Mouse (Mus musculus) hindbrain, postnatal 0 days (tissue): ENCODE measurements around the gene Clhc1. TPM values are rescaled to one million over a fixed set of nuclear protein-coding genes. Genes with fewer than 3 reads are reported as not detected.
"Not testable (repeated sequence)": the region's sequence is repeated elsewhere in the genome, so short reads cannot be mapped to it uniquely, and the experiment has no call there.

Experiments used
- ATAC-seq: fragments of 200-750 bp; cut with Nextera tagmentation; 2 replicates; pipeline ENCODE4 v1.8.0; 2017; ENCODE audit warnings: mild to moderate bottlenecking, moderate TSS enrichment, moderate library complexity
- DNase-seq: peaks from one replicate; pipeline ENCODE4 v3.0.0-alpha.2; 2015; ENCODE audit warnings: low spot score
- H3K27ac ChIP-seq: fragments of 300-500 bp; sonication (generic); 2 replicates; pipeline ENCODE4 v1.5.1; 2014; ENCODE audit warnings: mild to moderate bottlenecking
- H3K27me3 ChIP-seq: fragments of 300-500 bp; sonication (generic); 2 replicates; pipeline ENCODE4 v1.6.1; 2014; ENCODE audit warnings: low read length, mixed read lengths; ENCODE audit not compliant: insufficient read depth
- H3K36me3 ChIP-seq: fragments of 300-500 bp; sonication (generic); 2 replicates; pipeline ENCODE4 v1.6.1; 2014; ENCODE audit warnings: low read length, mixed read lengths; ENCODE audit not compliant: insufficient read depth
- H3K4me1 ChIP-seq: fragments of 300-500 bp; sonication (generic); 2 replicates; pipeline ENCODE4 v1.6.1; 2014; ENCODE audit warnings: antibody characterized with exemption, low read length, mixed read lengths; ENCODE audit not compliant: insufficient read depth
- H3K4me2 ChIP-seq: fragments of 300-500 bp; sonication (generic); 2 replicates; pipeline ENCODE4 v1.6.1; 2014; ENCODE audit warnings: low read depth, mild to moderate bottlenecking, low read length, moderate library complexity, mixed read lengths
- H3K4me3 ChIP-seq: fragments of 300-500 bp; sonication (generic); 2 replicates; pipeline ENCODE4 v1.5.1; 2014; ENCODE audit warnings: low read length
- H3K9ac ChIP-seq: fragments of 300-500 bp; sonication (generic); replicated peaks from 2 replicates; pipeline ENCODE4 v1.6.1; 2014; ENCODE audit warnings: mild to moderate bottlenecking, low read length, moderate library complexity, mixed read lengths
- H3K9me3 ChIP-seq: fragments of 300-500 bp; sonication (generic); 2 replicates; pipeline ENCODE4 v1.6.1; 2016; ENCODE audit warnings: low read length, mixed read lengths
- CTCF ChIP-seq: IDR thresholded peaks from 2 replicates; pipeline ENCODE4 v1.5.1; 2016; ENCODE audit warnings: antibody characterized with exemption, control low read depth, low read depth
- WGBS: fragments of 180-500 bp; shearing (Covaris S2); extraction: QIAGEN DNeasy Blood & Tissue Kit; methylation state at CpG from one replicate; pipeline ENCODE4 v1.1.7; 2014; 5-methylcytosine and 5-hydroxymethylcytosine counted together
- polyA plus RNA-seq: library from polyadenylated mRNA; unstranded; fragments of >200 nt; fragmentation: Nextera tagmentation; extraction: Ambion mirVana; gene quantifications from 2 replicates; pipeline ENCODE4 v1.2.1, GENCODE M21; 2015
- total RNA-seq: library from RNA; depleted of rRNA; stranded (reverse); fragments of >200 nt; gene quantifications from 2 replicates; pipeline ENCODE4 v1.2.3, GENCODE M21; 2014

The Clhc1 gene
- total and polyA plus RNA-seq, 2 experiments from 2014 or later, result 0.16 TPM; not detected in 1

DNA sequence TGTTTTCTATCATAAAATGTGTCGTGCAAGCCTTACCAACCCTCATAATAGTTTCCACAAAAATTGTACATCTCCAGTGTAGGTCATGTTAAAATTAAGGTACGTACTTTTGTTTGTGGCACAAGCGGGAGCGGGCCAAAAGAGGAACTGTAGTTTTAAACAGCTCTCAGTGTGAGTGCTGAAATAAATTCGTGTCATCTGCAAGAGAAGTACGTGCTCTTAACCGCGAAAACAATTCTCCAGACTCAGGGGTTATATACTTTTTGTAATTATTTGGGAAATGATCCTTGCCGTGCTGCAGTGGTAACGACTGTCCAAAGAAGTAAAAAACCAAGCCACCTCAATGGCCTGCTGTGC lies 33.4 kb upstream of the Clhc1 start:
- Histone ChIP-seq H3K27me3 (no peaks in the 10 kb centered on the region), H3K27ac (peak overlapping the region; percentile 70; the same call in 1 of the 2 replicates), H3K4me2 (peak overlapping the region; percentile 63), H3K9me3 (no peaks in the 10 kb centered on the region), H3K36me3 (peaks cover 10% of the 10 kb centered on the region; the same call in 1 of the 2 replicates), H3K4me1 (no peaks in the 10 kb centered on the region), H3K9ac (peak overlapping the region; percentile 65), H3K4me3 (peak overlapping the region; percentile 50)
- DNase-seq (peak; percentile 10), ATAC-seq (no peak)
- 29% methylated on average over 10 of the region's 10 CpGs for WGBS
- TF ChIP-seq CTCF, result no peak

DNA sequence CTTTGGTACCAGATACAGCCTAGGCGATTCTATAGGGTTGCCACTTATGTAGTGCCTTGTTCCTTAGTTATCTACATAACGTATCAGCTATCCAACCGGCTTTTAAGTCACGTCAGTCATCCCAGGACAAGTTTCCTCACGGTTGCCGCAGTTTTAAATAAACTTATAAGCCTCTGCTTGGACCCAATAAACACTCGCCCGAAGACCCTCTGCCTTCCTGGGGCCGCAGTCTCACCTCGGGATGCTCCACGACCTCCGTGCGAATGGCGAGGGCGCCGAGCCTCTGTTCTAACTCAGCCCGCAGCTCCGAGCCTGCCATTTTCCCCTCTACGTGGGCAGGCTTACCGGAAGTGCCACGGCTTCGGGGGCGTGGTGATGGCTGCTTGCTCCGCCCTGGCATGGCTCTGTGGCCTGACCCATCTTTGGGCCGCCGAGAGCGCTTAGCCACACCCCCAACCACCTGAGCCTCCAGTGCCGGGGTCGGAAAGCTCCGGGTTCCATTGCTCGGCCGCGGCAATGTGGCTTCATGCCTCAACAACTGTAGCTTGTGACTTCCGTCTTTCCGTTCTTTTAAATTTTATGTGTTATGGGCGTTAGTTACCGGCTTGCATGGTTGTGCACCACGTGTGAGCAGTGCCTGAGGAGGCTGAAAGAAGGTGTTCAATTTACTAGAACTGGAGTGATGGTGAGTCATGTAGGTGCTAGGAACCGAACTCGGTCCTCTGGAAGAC lies 32.9 kb upstream of the Clhc1 start, which contains the start of gene Prorsd1:
Prorsd1 (minus strand) TSS at position 352 of the 731 bp plus-strand sequence.
- H3K9me3 ChIP-seq, result no peaks in the 10 kb centered on the region
- H3K36me3 ChIP-seq, result peaks cover 10% of the 10 kb centered on the region; the same call in 1 of the 2 replicates
- DNase-seq (peak; percentile 93), ATAC-seq (peak; percentile 99)
- no peaks in the 10 kb centered on the region for H3K27me3 ChIP-seq
- H3K4me1 ChIP-seq, result no peaks in the 10 kb centered on the region
- peak within 1 kb of the TSS; percentile 50 for H3K4me3 ChIP-seq
- H3K9ac ChIP-seq, result peak within 1 kb of the TSS; percentile 65
- no peak for TF ChIP-seq CTCF
- peak within 1 kb of the TSS; percentile 63 for H3K4me2 ChIP-seq
- H3K27ac ChIP-seq, result peak within 1 kb of the TSS; percentile 70
- WGBS, result 3% methylated on average over 40 of the region's 40 CpGs

- TF ChIP-seq CTCF, result peak; percentile 41; the same call in 1 of the 2 replicates
- H3K27ac ChIP-seq, result peak within 1 kb of the TSS; percentile 93
- peak; percentile 99 for ATAC-seq
- H3K9ac ChIP-seq, result peak within 1 kb of the TSS; percentile 76
- DNase-seq, result peak; percentile 93
- 3% methylated on average over 47 of the region's 47 CpGs for WGBS
- H3K4me3 ChIP-seq, result peak within 1 kb of the TSS; percentile 72
- H3K27me3 ChIP-seq, result no peaks in the 10 kb centered on the region
- no peaks in the 10 kb centered on the region for H3K9me3 ChIP-seq
- H3K4me1 ChIP-seq, result no peaks in the 10 kb centered on the region; the same call in 1 of the 2 replicates
- peak within 1 kb of the TSS; percentile 78 for H3K4me2 ChIP-seq
- no peaks in the 10 kb centered on the region; the same call in 1 of the 2 replicates for H3K36me3 ChIP-seq
These were observed 21.6 kb upstream of the Clhc1 start, which contains the start of gene Mtif2 for GRCm38 (mm10) chr11:29525988-29526794. Mtif2 (plus strand) TSS chr11:29526408.

- H3K27me3 ChIP-seq, result no peaks in the 10 kb centered on the region
- ATAC-seq (no peak), DNase-seq (no peak)
- no peak overlapping the region for H3K9ac ChIP-seq
- H3K36me3 ChIP-seq, result peaks cover 43% of the 10 kb centered on the region
- H3K4me1 ChIP-seq, result no peaks in the 10 kb centered on the region
- H3K27ac ChIP-seq, result no peak overlapping the region
- no peak overlapping the region for H3K4me2 ChIP-seq
- H3K9me3 ChIP-seq, result no peaks in the 10 kb centered on the region
- H3K4me3 ChIP-seq, result no peak overlapping the region
- 95% methylated on average over 1 of the region's 1 CpGs for WGBS
- no peak for TF ChIP-seq CTCF
These were observed 9.5 kb upstream of the Clhc1 start for GRCm38 (mm10) chr11:29538201-29538600.

GRCm38 (mm10) chr11:29544225-29544945 lies 3.4 kb upstream of the Clhc1 start:
- Histone ChIP-seq H3K27me3 (no peaks in the 10 kb centered on the region), H3K27ac (no peak overlapping the region), H3K36me3 (peaks cover 34% of the 10 kb centered on the region), H3K9me3 (no peaks in the 10 kb centered on the region), H3K4me2 (no peak overlapping the region), H3K4me1 (peaks cover 6% of the 10 kb centered on the region; the same call in 1 of the 2 replicates), H3K9ac (no peak overlapping the region), H3K4me3 (no peak overlapping the region)
- TF ChIP-seq CTCF, result no peak
- ATAC-seq (no peak), DNase-seq (no peak)
- WGBS, result 89% methylated on average over 3 of the region's 3 CpGs

GRCm38 (mm10) chr11:29545150-29545752 lies 2.5 kb upstream of the Clhc1 start:
- not testable (repeated sequence) for H3K4me3 ChIP-seq, H3K27ac ChIP-seq, H3K4me1 ChIP-seq, ATAC-seq, DNase-seq, H3K27me3 ChIP-seq, H3K9ac ChIP-seq, H3K4me2 ChIP-seq, H3K9me3 ChIP-seq
- WGBS, result 86% methylated on average over 4 of the region's 4 CpGs
- H3K36me3 ChIP-seq, result peaks cover 34% of the 10 kb centered on the region

GRCm38 (mm10) chr11:29546297-29546696 lies 1.5 kb upstream of the Clhc1 start:
- H3K27me3 ChIP-seq, H3K4me1 ChIP-seq, DNase-seq, H3K27ac ChIP-seq, ATAC-seq, H3K9me3 ChIP-seq: not testable (repeated sequence)
- Histone ChIP-seq H3K9ac (peak overlapping the region; percentile 84; the same call in 1 of the 2 replicates), H3K4me2 (peak overlapping the region; percentile 80), H3K36me3 (peaks cover 26% of the 10 kb centered on the region), H3K4me3 (peak overlapping the region; percentile 77; the same call in 1 of the 2 replicates)
- WGBS, result 78% methylated on average over 2 of the region's 2 CpGs
